Mouse (Mus musculus) layer of hippocampus, postnatal 25 days (tissue): ENCODE data around the gene Vwa1. TPM values are rescaled to one million over a fixed set of nuclear protein-coding genes. Genes with fewer than 3 reads are reported as not detected.
"Not testable (repeated sequence)": the region's sequence is repeated elsewhere in the genome, so short reads cannot be mapped to it uniquely, and the experiment has no call there.

Experiments
- DNase-seq, 2 experiments: peaks; one replicate each; pipeline ENCODE4 v3.0.0; 2022; ENCODE audit warnings: mixed read lengths in 2 of 2, low spot score in 1 of 2; ENCODE audit errors: extremely low spot score in 1 of 2
- total RNA-seq, 2 experiments: library from RNA; stranded (reverse); gene quantifications; 2 replicates each; pipeline ENCODE4 v1.2.3; 2021

Vwa1 gene
- total RNA-seq, 2 experiments from 2014 or later = 9.7 to 10.3 TPM

- no peak for DNase-seq
Observed at GRCm38 (mm10) chr4:155746575-155747490, 27.7 kb downstream of the Vwa1 start.

- DNase-seq = no peak
Observed at GRCm38 (mm10) chr4:155746036-155746548, 28.4 kb downstream of the Vwa1 start.

GRCm38 (mm10) chr4:155745136-155745535 is 29.4 kb downstream of the Vwa1 start:
- no peak for DNase-seq

GRCm38 (mm10) chr4:155744474-155744873 is 30.0 kb downstream of the Vwa1 start:
- no peak for DNase-seq

GRCm38 (mm10) chr4:155742684-155743083 is 31.8 kb downstream of the Vwa1 start:
- DNase-seq = no peak

- not testable (repeated sequence) for DNase-seq
Observed at GRCm38 (mm10) chr4:155740681-155741080, 33.8 kb downstream of the Vwa1 start.

GRCm38 (mm10) chr4:155739741-155740636 is 34.5 kb downstream of the Vwa1 start:
- no peak for DNase-seq

- DNase-seq = no peak
Observed at GRCm38 (mm10) chr4:155739152-155739551, 35.3 kb downstream of the Vwa1 start.

- no peak for DNase-seq
Observed at GRCm38 (mm10) chr4:155738262-155738661, 36.2 kb downstream of the Vwa1 start.

GRCm38 (mm10) chr4:155736421-155736820 is 38.1 kb downstream of the Vwa1 start:
- DNase-seq = no peak

- DNase-seq = no peak
Observed at GRCm38 (mm10) chr4:155735788-155736187, 38.7 kb downstream of the Vwa1 start.

GRCm38 (mm10) chr4:155734951-155735702 is 39.4 kb downstream of the Vwa1 start:
- peak; percentile 29 to 41 for DNase-seq

GRCm38 (mm10) chr4:155734350-155734941 is 40.1 kb downstream of the Vwa1 start, which contains the start of gene Tmem240:
Gene Tmem240, plus strand, starts transcription at chr4:155734800.
- DNase-seq = peak; percentile 72 to 76

- DNase-seq = no peak
Observed at GRCm38 (mm10) chr4:155733267-155733666, 41.2 kb downstream of the Vwa1 start.

GRCm38 (mm10) chr4:155727993-155728392 is 46.5 kb downstream of the Vwa1 start:
- no peak for DNase-seq

- DNase-seq = no peak
Observed at GRCm38 (mm10) chr4:155721668-155722083, 52.8 kb downstream of the Vwa1 start.
